Mouse (Mus musculus) limb, embryonic 10.5 days (tissue): ENCODE results near the gene Dpagt1. TPM values are rescaled to one million over a fixed set of nuclear protein-coding genes. Genes with fewer than 3 reads are reported as not detected.

Experiments used
- DNase-seq: peaks from one replicate; pipeline ENCODE4 v3.0.0-alpha.2; 2017; ENCODE audit warnings: low spot score
- H3K27ac ChIP-seq: fragments of 300-500 bp; sonication (generic); 2 replicates; pipeline ENCODE4 v1.5.1; 2016; ENCODE audit warnings: mild to moderate bottlenecking
- H3K27me3 ChIP-seq: fragments of 300-500 bp; sonication (generic); 2 replicates; pipeline ENCODE4 v1.6.1; 2016; ENCODE audit warnings: low read depth, mild to moderate bottlenecking; ENCODE audit not compliant: poor library complexity, severe bottlenecking
- H3K36me3 ChIP-seq: fragments of 300-500 bp; sonication (generic); 2 replicates; pipeline ENCODE4 v1.6.1; 2016; ENCODE audit warnings: mild to moderate bottlenecking, moderate library complexity
- H3K4me1 ChIP-seq: fragments of 300-500 bp; sonication (generic); 2 replicates; pipeline ENCODE4 v1.6.1; 2016
- H3K4me3 ChIP-seq: fragments of 300-500 bp; sonication (generic); 2 replicates; pipeline ENCODE4 v1.5.1; 2016; ENCODE audit warnings: mild to moderate bottlenecking, moderate library complexity
- H3K9me3 ChIP-seq: fragments of 300-500 bp; sonication (generic); replicated peaks from 2 replicates; pipeline ENCODE4 v1.6.1; 2016; ENCODE audit warnings: mild to moderate bottlenecking
- WGBS: fragments of 180-500 bp; shearing (Covaris S2); methylation state at CpG from one replicate; pipeline ENCODE4 v1.1.7; 2016; 5-methylcytosine and 5-hydroxymethylcytosine counted together
- microRNA-seq: library from miRNA; unstranded; fragments of <30 nt; microRNA quantifications from one replicate; pipeline ENCODE4, GENCODE M21; 2017
- polyA plus RNA-seq: library from polyadenylated mRNA; unstranded; fragments of >200 nt; fragmentation: Nextera tagmentation; extraction: Ambion mirVana; gene quantifications from 2 replicates; pipeline ENCODE4 v1.2.1, GENCODE M21; 2016

The Dpagt1 gene
- polyA plus RNA-seq, 1 experiment from 2014 or later = 46.9 TPM

- Histone ChIP-seq H3K4me1 (peaks cover 21% of the 10 kb centered on the region), H3K27me3 (no peaks in the 10 kb centered on the region), H3K9me3 (no peaks in the 10 kb centered on the region), H3K27ac (peak within 1 kb of the TSS; percentile 91), H3K4me3 (peak within 1 kb of the TSS; percentile 77), H3K36me3 (peaks cover 39% of the 10 kb centered on the region)
- DNase-seq = peak; percentile 100
- WGBS = under 1% methylated on average over 83 of the region's 83 CpGs
These were observed 53.4 kb downstream of the Dpagt1 start, which contains the start of gene Hyou1 for GRCm38 (mm10) chr9:44379054-44379834. Gene Hyou1, plus strand, starts transcription at chr9:44379490.

GRCm38 (mm10) chr9:44379862-44380261 lies 54.0 kb downstream of the Dpagt1 start:
- no peaks in the 10 kb centered on the region for H3K27me3 ChIP-seq
- no peak for DNase-seq
- 10% methylated on average over 15 of the region's 15 CpGs for whole genome bisulfite sequencing
- peaks cover 45% of the 10 kb centered on the region for H3K36me3 ChIP-seq
- H3K9me3 ChIP-seq = no peaks in the 10 kb centered on the region
- H3K4me1 ChIP-seq = peaks cover 21% of the 10 kb centered on the region
- peak overlapping the region; percentile 77 for H3K4me3 ChIP-seq
- H3K27ac ChIP-seq = peak overlapping the region; percentile 91

Small RNA genes lying within 50 kb of the gene (microRNA-seq; reads per million reads assigned to microRNA genes)
- gene Gm44335 = 1.5 reads per million

Other genes with a start within 250 kb of the Dpagt1 start
- gene Mfrp, start 224.3 kb upstream of the Dpagt1 start, polyA plus RNA-seq = 0.13 and 0.14 TPM in 2 replicates
- 0.24 TPM in 1 of 2 replicates, not detected in the other for gene C1qtnf5, start 218.8 kb upstream of the Dpagt1 start, polyA plus RNA-seq
- gene Gm49380, start 212.5 kb upstream of the Dpagt1 start, polyA plus RNA-seq = 0.10 and 0.35 TPM in 2 replicates
- 88.1 and 97.0 TPM in 2 replicates for gene Rnf26, start 212.5 kb upstream of the Dpagt1 start, polyA plus RNA-seq
- gene Mcam, start 191.6 kb upstream of the Dpagt1 start, polyA plus RNA-seq = 9.8 and 10.1 TPM in 2 replicates
- 19.6 and 23.9 TPM in 2 replicates for gene Cbl, start 92.0 kb upstream of the Dpagt1 start, polyA plus RNA-seq
- gene Ccdc153, start 85.3 kb upstream of the Dpagt1 start, polyA plus RNA-seq = not detected in 2 replicates
- gene Pdzd3, start 74.5 kb upstream of the Dpagt1 start, polyA plus RNA-seq = 0.13 TPM in 1 of 2 replicates, not detected in the other
- gene Nlrx1, start 57.4 kb upstream of the Dpagt1 start, polyA plus RNA-seq = 2.1 and 3.3 TPM in 2 replicates
- gene Abcg4, start 37.4 kb upstream of the Dpagt1 start, polyA plus RNA-seq = 1.9 and 4.6 TPM in 2 replicates
- 28.2 and 30.4 TPM in 2 replicates for gene Hinfp, start 20.3 kb upstream of the Dpagt1 start, polyA plus RNA-seq
- 6.9 and 9.9 TPM in 2 replicates for gene C2cd2l, start 5.7 kb upstream of the Dpagt1 start, polyA plus RNA-seq
- 515 and 551 TPM in 2 replicates for gene H2afx, start 8.7 kb downstream of the Dpagt1 start, polyA plus RNA-seq
- gene Hmbs, start 18.2 kb downstream of the Dpagt1 start, polyA plus RNA-seq = 174 and 195 TPM in 2 replicates
- gene Vps11, start 35.7 kb downstream of the Dpagt1 start, polyA plus RNA-seq = 29.3 and 32.2 TPM in 2 replicates
- gene Hyou1, start 53.5 kb downstream of the Dpagt1 start, polyA plus RNA-seq = 41.3 and 43.4 TPM in 2 replicates
- 8.4 and 9.7 TPM in 2 replicates for gene Slc37a4, start 70.8 kb downstream of the Dpagt1 start, polyA plus RNA-seq
- 2,001 and 2,302 TPM in 2 replicates for gene Rps25, start 81.1 kb downstream of the Dpagt1 start, polyA plus RNA-seq
- gene Trappc4, start 81.6 kb downstream of the Dpagt1 start, polyA plus RNA-seq = 158 and 166 TPM in 2 replicates
- gene Ccdc84, start 92.5 kb downstream of the Dpagt1 start, polyA plus RNA-seq = 23.1 and 24.3 TPM in 2 replicates
- gene Foxr1, start 115.1 kb downstream of the Dpagt1 start, polyA plus RNA-seq = not detected in 2 replicates
- gene Upk2, start 129.0 kb downstream of the Dpagt1 start, polyA plus RNA-seq = 0.36 TPM in 1 of 2 replicates, not detected in the other
- 9.0 and 12.1 TPM in 2 replicates for gene Bcl9l, start 156.8 kb downstream of the Dpagt1 start, polyA plus RNA-seq
- gene Cxcr5, start 235.9 kb downstream of the Dpagt1 start, polyA plus RNA-seq = not detected in 2 replicates